Mouse (Mus musculus): ENCODE measurements at regions not wholly inside any gene's neighbourhood (a gene's known extent, or its start where the extent isn't known, plus 50 kb on each side); places are given as distances from the start of the nearest gene placed in this dataset.

- Histone ChIP-seq H3K4me3 (ENCODE audit: low read depth, low read length) (no peak overlapping the region), H3K9me3 (ENCODE audit: control insufficient read depth, low read length) (no peaks in the 10 kb centered on the region), H3K4me2 (ENCODE audit: low read depth, low read length) (no peak overlapping the region), H3K9ac (replicated peaks; ENCODE audit: low read depth, low read length) (no peak overlapping the region), H3K27ac (ENCODE audit: low read depth, low read length) (no peak overlapping the region), H3K36me3 (ENCODE audit: control insufficient read depth, insufficient read depth, low read length) (no peaks in the 10 kb centered on the region), H3K27me3 (ENCODE audit: control insufficient read depth, insufficient read depth, low read length) (no peaks in the 10 kb centered on the region), H3K4me1 (ENCODE audit: control insufficient read depth, insufficient read depth, low read length) (no peaks in the 10 kb centered on the region)
- ATAC-seq (ENCODE audit: low read depth): no peak
- WGBS: 49% methylated on average over 9 of the region's 9 CpGs
Measured at GRCm38 (mm10) chr15:36846806-36847205, 160.8 kb downstream of the Zfp706 start.
